In the genomic region with DNA sequence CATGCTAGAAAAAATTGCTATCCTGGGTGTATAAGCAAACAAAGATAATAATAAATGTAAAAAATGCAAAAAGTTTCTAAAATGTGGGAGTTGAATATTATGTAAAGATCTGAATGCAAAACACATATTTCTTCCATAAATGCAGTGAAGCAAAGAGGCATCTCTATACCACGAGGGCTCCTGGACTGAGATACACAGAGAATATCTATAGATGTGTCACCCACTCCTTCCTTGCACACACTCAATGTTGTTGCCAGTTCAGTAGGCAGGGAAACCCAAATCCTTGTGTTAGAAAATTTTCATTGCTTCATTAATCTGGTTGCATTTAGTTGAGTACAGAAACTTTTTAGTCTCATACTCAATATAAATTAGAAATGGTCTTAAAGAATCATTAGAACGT, we compare ENCODE assay signal across 14 mouse cellular contexts.
"Had no signal": no experiment of that assay in that cellular context is flagged by ENCODE, and none has a peak within 500 bp of the region (broad histone marks: within the 10 kb centered on the region; RNA-seq: fewer than 3 reads in every experiment).

No protein-coding gene starts in this region.

- DNase-seq: gastrocnemius, postnatal 14 days; gastrocnemius, postnatal 36 days; heart, adult 11 months; heart, adult 2 months; heart, postnatal 14 days; heart, postnatal 36 days; kidney, adult 11 months; kidney, adult 2 months; kidney, adult 9 months; kidney, postnatal 14 days; kidney, postnatal 36 days; layer of hippocampus, adult 9-11 months; layer of hippocampus, postnatal 36 days; left cerebral cortex, postnatal 4 days had no signal
